27 mouse cellular contexts compared by ENCODE assay signal in the genomic region with DNA sequence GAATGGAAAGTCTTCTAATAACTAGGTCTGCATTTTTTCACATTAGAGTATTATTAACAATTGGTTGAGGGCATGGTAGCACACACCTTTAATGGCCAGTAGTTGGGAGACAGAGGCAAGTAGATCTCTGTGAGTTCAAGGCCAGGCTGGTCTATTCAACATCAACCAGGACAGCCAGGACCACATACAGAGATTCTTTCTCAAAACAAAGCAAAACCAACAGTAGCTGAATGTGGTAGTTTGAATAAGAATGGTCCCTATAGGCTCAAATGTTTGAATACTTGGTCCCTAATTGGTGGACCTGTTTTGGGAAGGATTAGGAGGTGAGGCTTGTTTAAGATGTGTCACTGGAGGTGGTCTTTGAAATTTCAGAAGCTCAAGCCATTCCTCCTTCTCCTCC. TPM values are rescaled to one million over a fixed set of nuclear protein-coding genes. Genes with fewer than 3 reads are reported as not detected.
"Had no signal": no experiment of that assay in that cellular context is flagged by ENCODE, and none has a peak within 500 bp of the region (broad histone marks: within the 10 kb centered on the region; RNA-seq: fewer than 3 reads in every experiment).

No protein-coding gene starts in this region.

- H3K4me2 ChIP-seq: liver, embryonic 13.5 days; liver, embryonic 15.5 days; lung, embryonic 15.5 days; midbrain, embryonic 13.5 days; neural tube, embryonic 13.5 days; neural tube, embryonic 15.5 days; stomach, embryonic 15.5 days had no signal

- ATAC-seq: liver, postnatal 0 days; lung, postnatal 0 days; midbrain, embryonic 13.5 days; midbrain, embryonic 16.5 days had no signal

- H3K4me3 ChIP-seq: liver, embryonic 13.5 days; liver, embryonic 15.5 days; lung, embryonic 15.5 days; midbrain, embryonic 10.5 days; midbrain, embryonic 13.5 days; myocyte; neural tube, embryonic 13.5 days; neural tube, embryonic 15.5 days; stomach, embryonic 15.5 days had no signal

- H3K9ac ChIP-seq: liver, embryonic 13.5 days; liver, embryonic 15.5 days; liver, postnatal 0 days; lung, embryonic 15.5 days; midbrain, embryonic 13.5 days; neural tube, embryonic 13.5 days; neural tube, embryonic 15.5 days; stomach, embryonic 15.5 days had no signal

- H3K4me1 ChIP-seq: liver, embryonic 13.5 days; liver, embryonic 15.5 days; lung, embryonic 15.5 days; midbrain, embryonic 10.5 days; midbrain, embryonic 13.5 days; neural tube, embryonic 13.5 days; neural tube, embryonic 15.5 days; stomach, embryonic 15.5 days had no signal

- H3K36me3 ChIP-seq: liver, embryonic 13.5 days; liver, embryonic 15.5 days; lung, embryonic 15.5 days; midbrain, embryonic 10.5 days; midbrain, embryonic 13.5 days; neural tube, embryonic 13.5 days; neural tube, embryonic 15.5 days; stomach, embryonic 15.5 days had no signal

- H3K27ac ChIP-seq: liver, embryonic 13.5 days; liver, embryonic 15.5 days; lung, embryonic 15.5 days; midbrain, embryonic 10.5 days; midbrain, embryonic 13.5 days; neural tube, embryonic 13.5 days; neural tube, embryonic 15.5 days; stomach, embryonic 15.5 days; stomach, postnatal 0 days had no signal

- DNase-seq: liver, embryonic 13.5 days; liver, postnatal 0 days; lung, adult 2 months; lung, postnatal 14 days; lung, postnatal 4 days; retina, postnatal 1 day; right cerebral cortex, adult 18-20 months; right cerebral cortex, postnatal 25 days; right cerebral cortex, postnatal 4 days; spleen, adult 18-20 months; thymus, adult 18-20 months; thymus, postnatal 14 days; thymus, postnatal 36 days had no signal

- H3K9me3 ChIP-seq: liver, embryonic 13.5 days; liver, embryonic 15.5 days; lung, embryonic 15.5 days; midbrain, embryonic 10.5 days; midbrain, embryonic 13.5 days; neural tube, embryonic 13.5 days; neural tube, embryonic 15.5 days; stomach, embryonic 15.5 days had no signal

- H3K27me3 ChIP-seq: liver, embryonic 13.5 days; liver, embryonic 15.5 days; lung, embryonic 15.5 days; midbrain, embryonic 13.5 days; neural tube, embryonic 13.5 days; neural tube, embryonic 15.5 days; stomach, embryonic 15.5 days had no signal

RNA-seq across cellular contexts. Expression of gene Dlx6, which starts 37.8 kb away (rescaled TPM):
- polyA plus RNA-seq: liver, embryonic 13.5 days; liver, embryonic 15.5 days; liver, postnatal 0 days; lung, adult 2 months; lung, embryonic 15.5 days; lung, postnatal 0 days; myocyte; neural tube, embryonic 11.5 days; neural tube, embryonic 13.5 days; neural tube, embryonic 15.5 days; small intestine, adult 2 months; stomach, postnatal 0 days; thymus, postnatal 0 days had no signal

RNA-seq across cellular contexts. Expression of gene Dlx5, which starts 56.6 kb away (rescaled TPM):
- polyA plus RNA-seq: liver, embryonic 13.5 days; liver, embryonic 15.5 days; liver, postnatal 0 days; lung, adult 2 months; lung, postnatal 0 days; myocyte; small intestine, adult 2 months had no signal
